Mouse (Mus musculus): ENCODE measurements around the gene Clec18a. TPM values are rescaled to one million over a fixed set of nuclear protein-coding genes. Genes with fewer than 3 reads are reported as not detected.

Gene Clec18a
- total and polyA plus RNA-seq, 3 experiments = not detected

DNA sequence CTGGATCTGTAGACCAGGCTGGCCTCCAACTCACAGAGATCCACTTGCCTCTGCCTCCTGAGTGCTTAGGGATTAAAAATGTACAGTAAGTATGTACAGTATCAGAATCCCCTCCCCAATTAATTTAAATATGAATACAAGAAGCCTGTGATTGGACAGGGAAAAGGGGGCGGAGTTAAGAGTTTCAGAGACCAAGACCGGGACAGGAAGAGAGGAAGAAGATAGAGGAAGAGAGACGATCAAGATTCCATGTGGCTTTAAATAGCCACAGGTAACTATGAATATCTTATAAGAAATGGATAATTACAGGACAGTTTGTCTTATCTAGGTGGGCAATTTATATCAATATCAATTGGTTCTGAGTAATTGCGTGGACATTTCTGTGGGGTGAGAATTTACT is 62.6 kb downstream of the Clec18a start:
- Histone ChIP-seq H3K27me3 (replicated peaks) (no peaks in the 10 kb centered on the region), H3K9ac (ENCODE audit: insufficient read depth, low read depth) (peak overlapping the region; percentile 87), H3K36me3 (replicated peaks in 1 of 2; ENCODE audit: control insufficient read depth in 1 of 2, insufficient read depth in 1 of 2, low read length in 1 of 2) (peaks cover 0 to 8% of the 10 kb centered on the region in 2 experiments), H3K4me1 (ENCODE audit: control insufficient read depth in 1 of 2, insufficient read depth in 2 of 2) (peaks cover 0 to 22% of the 10 kb centered on the region in 2 experiments; a peak in 3 of 4 replicates), H3K4me3 (replicated peaks in 1 of 3; ENCODE audit: low read depth in 2 of 3, low read length in 2 of 3, poor library complexity in 1 of 3) (peak overlapping the region; percentile 56 to 66 (median 64)), H3K4me2 (ENCODE audit: insufficient read depth, low read depth, poor library complexity, severe bottlenecking) (peak overlapping the region; percentile 72), H3K9me3 (replicated peaks; ENCODE audit: low read length) (no peaks in the 10 kb centered on the region), H3K79me2 (replicated peaks; ENCODE audit: control insufficient read depth, extremely low read depth, insufficient read depth, poor library complexity, severe bottlenecking) (peaks cover 11% of the 10 kb centered on the region), H3K27ac (ENCODE audit: insufficient read depth, low read depth) (no peak overlapping the region)
- in situ Hi-C loops (cut with MboI; ENCODE audit: low pct_ligation_motif_present, low pct_unique_long_range_greater_than_20kb, low sequenced_read_pairs) = no loop called here
- dilution Hi-C loops (cut with MboI; ENCODE audit: extremely low pct_ligation_motif_present, extremely low pct_unique_long_range_greater_than_20kb, low sequenced_read_pairs) = no loop called here
- no peak; the same call in 1 of the 2 replicates for TF ChIP-seq SIN3A (IDR thresholded peaks at IDR 0.05; ENCODE audit: low read length)
- no peak for TF ChIP-seq ZMIZ1 (IDR thresholded peaks at IDR 0.05; ENCODE audit: low read depth, low read length)
- TF ChIP-seq TCF12 (IDR thresholded peaks at IDR 0.05; ENCODE audit: low read depth, low read length) = peak; percentile 50; the same call in 1 of the 2 replicates
- TF ChIP-seq ETS1 (conservative IDR thresholded peaks at IDR 0.05; ENCODE audit: low read depth, low read length) = no peak
- TF ChIP-seq NELFE (IDR thresholded peaks at IDR 0.05; ENCODE audit: low read depth, low read length) = 0 out of 2 replicates have a peak, but pooled peaks have one; percentile 27
- TF ChIP-seq USF2 (conservative IDR thresholded peaks at IDR 0.05; ENCODE audit: low read depth, low read length) = no peak
- no peak for TF ChIP-seq E2F4 (IDR thresholded peaks at IDR 0.05; ENCODE audit: insufficient replicate concordance, low read depth, low read length)
- TF ChIP-seq HCFC1 (IDR thresholded peaks at IDR 0.05; ENCODE audit: low read depth, low read length) = peak; percentile 22; the same call in 1 of the 2 replicates
- TF ChIP-seq JUND (conservative IDR thresholded peaks at IDR 0.05; ENCODE audit: low read depth, low read length) = no peak
- peak; percentile 59; the same call in 1 of the 2 replicates for TF ChIP-seq ELF1 (IDR thresholded peaks at IDR 0.05; ENCODE audit: low read depth, low read length)
- peak; percentile 58; the same call in 1 of the 2 replicates for TF ChIP-seq MEF2A (IDR thresholded peaks at IDR 0.05; ENCODE audit: borderline replicate concordance, low read depth, low read length)
- TF ChIP-seq POLR2A (IDR thresholded peaks at IDR 0.05; ENCODE audit: low read depth, low read length) = peak; percentile 55; the same call in 1 of the 2 replicates
- TF ChIP-seq TBP (conservative IDR thresholded peaks at IDR 0.05; ENCODE audit: low read depth, low read length) = peak; percentile 90
- DNase-seq (ENCODE audit: extremely low read depth) = peak; percentile 89

DNA sequence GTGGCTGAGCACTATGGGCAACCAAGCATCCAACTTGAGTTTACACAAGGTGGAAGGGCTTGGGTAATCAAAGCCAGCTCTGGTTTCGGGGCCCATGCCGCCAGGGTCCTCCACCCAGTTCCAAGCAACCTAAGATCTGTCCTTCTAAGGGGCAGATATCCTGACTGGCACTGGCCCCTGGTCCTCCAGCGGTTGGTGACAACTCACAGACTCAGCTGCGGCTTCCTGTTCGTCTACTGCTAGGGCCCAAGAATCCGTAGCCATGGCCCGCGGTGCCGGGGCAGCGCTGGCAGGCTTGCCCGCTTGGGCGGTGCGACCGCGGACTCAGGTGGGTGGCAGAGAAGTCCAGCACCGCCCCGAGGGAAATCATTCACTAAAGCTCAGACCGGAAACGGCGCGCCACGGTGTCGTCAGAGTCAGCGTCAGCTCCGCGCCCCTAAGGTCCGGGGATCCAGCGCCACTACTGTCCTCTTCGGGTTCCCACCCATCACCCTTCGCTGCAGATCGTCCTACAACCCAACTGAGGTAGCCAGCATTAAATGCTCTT is 64.8 kb downstream of the Clec18a start:
- DNase-seq (ENCODE audit: extremely low read depth) = peak; percentile 88
- no peaks in the 10 kb centered on the region for H3K27me3 ChIP-seq (replicated peaks)
- peak overlapping the region; percentile 94; the same call in 1 of the 2 replicates for H3K4me2 ChIP-seq (ENCODE audit: insufficient read depth, low read depth, poor library complexity, severe bottlenecking)
- H3K9ac ChIP-seq (ENCODE audit: insufficient read depth, low read depth) = peak overlapping the region; percentile 75
- H3K36me3 ChIP-seq (replicated peaks in 1 of 2; ENCODE audit: control insufficient read depth in 1 of 2, insufficient read depth in 1 of 2, low read length in 1 of 2) = peaks cover 0 to 10% of the 10 kb centered on the region in 2 experiments
- H3K4me3 ChIP-seq (replicated peaks in 1 of 3; ENCODE audit: low read depth in 2 of 3, low read length in 2 of 3, poor library complexity in 1 of 3) = peak overlapping the region; percentile 84 to 95 (median 90)
- 0 out of 2 replicates have a peak, but pooled peaks cover 4% of the 10 kb centered on the region for H3K79me2 ChIP-seq (replicated peaks; ENCODE audit: control insufficient read depth, extremely low read depth, insufficient read depth, poor library complexity, severe bottlenecking)
- H3K27ac ChIP-seq (ENCODE audit: insufficient read depth, low read depth) = peak overlapping the region; percentile 43
- H3K4me1 ChIP-seq (ENCODE audit: control insufficient read depth in 1 of 2, insufficient read depth in 2 of 2) = peaks cover 0 to 17% of the 10 kb centered on the region in 2 experiments; a peak in 2 of 4 replicates
- in situ Hi-C loops (cut with MboI; ENCODE audit: low pct_ligation_motif_present, low pct_unique_long_range_greater_than_20kb, low sequenced_read_pairs) = no loop called here
- no peaks in the 10 kb centered on the region for H3K9me3 ChIP-seq (replicated peaks; ENCODE audit: low read length)
- dilution Hi-C loops (cut with MboI; ENCODE audit: extremely low pct_ligation_motif_present, extremely low pct_unique_long_range_greater_than_20kb, low sequenced_read_pairs) = no loop called here
- no peak for TF ChIP-seq PAX5 (IDR thresholded peaks at IDR 0.05; ENCODE audit: low read length)
- TF ChIP-seq ZC3H11A (IDR thresholded peaks at IDR 0.05; ENCODE audit: low read depth, low read length) = no peak
- 0 out of 2 replicates have a peak, but pooled peaks have one; percentile 43 for TF ChIP-seq IRF4 (IDR thresholded peaks at IDR 0.05; ENCODE audit: low read depth, low read length)
- peak; percentile 78; the same call in 1 of the 2 replicates for TF ChIP-seq KAT2A (IDR thresholded peaks at IDR 0.05; ENCODE audit: insufficient replicate concordance, low read length)
- TF ChIP-seq CHD1 (IDR thresholded peaks at IDR 0.05; ENCODE audit: low read depth, low read length) = no peak
- no peak for TF ChIP-seq USF1 (IDR thresholded peaks at IDR 0.05; ENCODE audit: low read depth, low read length)
- peak; percentile 90 for TF ChIP-seq HCFC1 (IDR thresholded peaks at IDR 0.05; ENCODE audit: low read depth, low read length)
- TF ChIP-seq TCF12 (IDR thresholded peaks at IDR 0.05; ENCODE audit: low read depth, low read length) = peak; percentile 83
- TF ChIP-seq USF2 (conservative IDR thresholded peaks at IDR 0.05; ENCODE audit: low read depth, low read length) = no peak
- TF ChIP-seq NELFE (IDR thresholded peaks at IDR 0.05; ENCODE audit: low read depth, low read length) = peak; percentile 73
- TF ChIP-seq ZKSCAN1 (IDR thresholded peaks at IDR 0.05; ENCODE audit: borderline replicate concordance, low read depth, low read length) = no peak
- TF ChIP-seq MAFK (IDR thresholded peaks at IDR 0.05; ENCODE audit: insufficient replicate concordance, low read length) = no peak
- peak; percentile 29; the same call in 1 of the 2 replicates for TF ChIP-seq MAX (IDR thresholded peaks at IDR 0.05; ENCODE audit: low read length)
- peak; percentile 70; the same call in 1 of the 2 replicates for TF ChIP-seq TBP (conservative IDR thresholded peaks at IDR 0.05; ENCODE audit: low read depth, low read length)
- TF ChIP-seq NRF1 (IDR thresholded peaks at IDR 0.05; ENCODE audit: low read depth, low read length) = no peak
- TF ChIP-seq CHD2 (IDR thresholded peaks at IDR 0.05; ENCODE audit: low read length) = no peak
- peak; percentile 97 for TF ChIP-seq SIN3A (IDR thresholded peaks at IDR 0.05; ENCODE audit: low read length)
- peak; percentile 91 for TF ChIP-seq MXI1 (IDR thresholded peaks at IDR 0.05; ENCODE audit: low read depth, low read length)
- TF ChIP-seq JUND (conservative IDR thresholded peaks at IDR 0.05; ENCODE audit: low read depth, low read length) = no peak
- TF ChIP-seq MAZ (IDR thresholded peaks at IDR 0.05; ENCODE audit: low read depth, low read length) = no peak
- TF ChIP-seq E2F4 (IDR thresholded peaks at IDR 0.05; ENCODE audit: insufficient replicate concordance, low read depth, low read length) = no peak
- no peak for TF ChIP-seq ETS1 (conservative IDR thresholded peaks at IDR 0.05; ENCODE audit: low read depth, low read length)
- TF ChIP-seq ELF1 (IDR thresholded peaks at IDR 0.05; ENCODE audit: low read depth, low read length) = peak; percentile 88
- no peak; the same call in 1 of the 2 replicates for TF ChIP-seq ZMIZ1 (IDR thresholded peaks at IDR 0.05; ENCODE audit: low read depth, low read length)
- TF ChIP-seq BHLHE40 (IDR thresholded peaks at IDR 0.05; ENCODE audit: low read depth, low read length) = no peak; the same call in 1 of the 2 replicates
- TF ChIP-seq JUN (IDR thresholded peaks at IDR 0.05; ENCODE audit: insufficient read depth, low read depth, low read length) = no peak

Data from CH12.LX (cell line).